Mouse (Mus musculus): ENCODE measurements around the gene Ifnk. TPM values are rescaled to one million over a fixed set of nuclear protein-coding genes. Genes with fewer than 3 reads are reported as not detected.

The Ifnk gene
- total and polyA plus RNA-seq, 2 experiments from 2014 or later, result not detected

GRCm38 (mm10) chr4:35154051-35154450 lies 2.2 kb downstream of the Ifnk start:
- H3K27me3 ChIP-seq (ENCODE audit: control insufficient read depth, insufficient read depth, low read length), result no peaks in the 10 kb centered on the region
- H3K4me3 ChIP-seq (ENCODE audit: low read depth, low read length), result no peak overlapping the region
- TF ChIP-seq EP300 (IDR thresholded peaks at IDR 0.05; ENCODE audit: low read depth) (no peak), CTCF (IDR thresholded peaks at IDR 0.05; ENCODE audit: low read depth) (no peak)
- no peak overlapping the region for H3K27ac ChIP-seq (ENCODE audit: low read depth)
- no peaks in the 10 kb centered on the region for H3K9me3 ChIP-seq (replicated peaks; ENCODE audit: control insufficient read depth, low read length)
- WGBS, result 74% methylated on average over 3 of the region's 3 CpGs
- no peaks in the 10 kb centered on the region for H3K36me3 ChIP-seq (replicated peaks; ENCODE audit: control insufficient read depth, insufficient read depth, low read length)
- no peak overlapping the region for H3K9ac ChIP-seq (replicated peaks; ENCODE audit: low read depth, low read length)
- ATAC-seq (ENCODE audit: insufficient read depth, low read depth) (no peak), DNase-seq (ENCODE audit: low spot score) (no peak)
- no peaks in the 10 kb centered on the region for H3K4me1 ChIP-seq (ENCODE audit: control insufficient read depth, insufficient read depth)
- no peak overlapping the region for H3K4me2 ChIP-seq (ENCODE audit: low read depth, low read length)

GRCm38 (mm10) chr4:35155132-35155922 lies 3.5 kb downstream of the Ifnk start:
- peak; percentile 9 for DNase-seq (ENCODE audit: low spot score)
- Histone ChIP-seq H3K4me3 (ENCODE audit: low read depth, low read length) (peak overlapping the region; percentile 77), H3K27ac (ENCODE audit: low read depth) (no peak overlapping the region), H3K9ac (replicated peaks; ENCODE audit: low read depth, low read length) (peak overlapping the region; percentile 58; the same call in 1 of the 2 replicates), H3K9me3 (replicated peaks; ENCODE audit: control insufficient read depth, low read length) (no peaks in the 10 kb centered on the region), H3K27me3 (ENCODE audit: control insufficient read depth, insufficient read depth, low read length) (no peaks in the 10 kb centered on the region), H3K4me1 (ENCODE audit: control insufficient read depth, insufficient read depth) (no peaks in the 10 kb centered on the region), H3K36me3 (replicated peaks; ENCODE audit: control insufficient read depth, insufficient read depth, low read length) (no peaks in the 10 kb centered on the region), H3K4me2 (ENCODE audit: low read depth, low read length) (peak overlapping the region; percentile 100)
- TF ChIP-seq EP300 (IDR thresholded peaks at IDR 0.05; ENCODE audit: low read depth) (no peak), CTCF (IDR thresholded peaks at IDR 0.05; ENCODE audit: low read depth) (peak; percentile 20)
- WGBS, result 34% methylated on average over 20 of the region's 20 CpGs
- ATAC-seq (ENCODE audit: insufficient read depth, low read depth), result no peak

DNA sequence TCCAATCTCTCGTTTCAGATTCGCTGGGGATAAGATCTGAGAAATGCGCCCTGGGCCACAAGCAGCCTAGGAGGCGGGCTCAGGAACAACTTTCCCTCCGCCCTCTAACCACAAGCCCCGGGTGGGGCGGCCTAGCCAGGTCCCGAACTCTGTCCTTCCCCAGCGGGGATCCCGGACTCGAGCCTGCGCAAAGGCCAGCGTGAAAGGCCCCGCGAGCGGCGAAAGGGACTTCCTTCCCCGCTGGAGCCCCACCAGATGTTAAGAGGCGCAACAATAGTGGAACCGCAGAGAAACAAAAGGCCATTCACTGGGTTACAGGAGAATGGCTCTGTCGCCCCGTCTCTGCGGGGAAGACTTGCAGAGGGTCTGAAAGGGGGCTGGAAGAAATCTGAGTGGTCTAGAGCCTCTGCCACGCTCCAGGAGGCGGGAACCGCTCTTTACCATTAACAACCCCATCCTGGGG lies 4.3 kb downstream of the Ifnk start:
- Histone ChIP-seq H3K27me3 (ENCODE audit: control insufficient read depth, insufficient read depth, low read length) (no peaks in the 10 kb centered on the region), H3K36me3 (replicated peaks; ENCODE audit: control insufficient read depth, insufficient read depth, low read length) (no peaks in the 10 kb centered on the region), H3K4me2 (ENCODE audit: low read depth, low read length) (peak overlapping the region; percentile 100), H3K4me3 (ENCODE audit: low read depth, low read length) (peak overlapping the region; percentile 77), H3K9ac (replicated peaks; ENCODE audit: low read depth, low read length) (peak overlapping the region; percentile 58), H3K4me1 (ENCODE audit: control insufficient read depth, insufficient read depth) (no peaks in the 10 kb centered on the region), H3K27ac (ENCODE audit: low read depth) (no peak overlapping the region), H3K9me3 (replicated peaks; ENCODE audit: control insufficient read depth, low read length) (no peaks in the 10 kb centered on the region)
- DNase-seq (ENCODE audit: low spot score) (peak; percentile 8), ATAC-seq (ENCODE audit: insufficient read depth, low read depth) (peak; percentile 21; the same call in 1 of the 2 replicates)
- no peak for TF ChIP-seq EP300 (IDR thresholded peaks at IDR 0.05; ENCODE audit: low read depth)
- TF ChIP-seq CTCF (IDR thresholded peaks at IDR 0.05; ENCODE audit: low read depth), result no peak
- under 1% methylated on average over 26 of the region's 26 CpGs for WGBS

DNA sequence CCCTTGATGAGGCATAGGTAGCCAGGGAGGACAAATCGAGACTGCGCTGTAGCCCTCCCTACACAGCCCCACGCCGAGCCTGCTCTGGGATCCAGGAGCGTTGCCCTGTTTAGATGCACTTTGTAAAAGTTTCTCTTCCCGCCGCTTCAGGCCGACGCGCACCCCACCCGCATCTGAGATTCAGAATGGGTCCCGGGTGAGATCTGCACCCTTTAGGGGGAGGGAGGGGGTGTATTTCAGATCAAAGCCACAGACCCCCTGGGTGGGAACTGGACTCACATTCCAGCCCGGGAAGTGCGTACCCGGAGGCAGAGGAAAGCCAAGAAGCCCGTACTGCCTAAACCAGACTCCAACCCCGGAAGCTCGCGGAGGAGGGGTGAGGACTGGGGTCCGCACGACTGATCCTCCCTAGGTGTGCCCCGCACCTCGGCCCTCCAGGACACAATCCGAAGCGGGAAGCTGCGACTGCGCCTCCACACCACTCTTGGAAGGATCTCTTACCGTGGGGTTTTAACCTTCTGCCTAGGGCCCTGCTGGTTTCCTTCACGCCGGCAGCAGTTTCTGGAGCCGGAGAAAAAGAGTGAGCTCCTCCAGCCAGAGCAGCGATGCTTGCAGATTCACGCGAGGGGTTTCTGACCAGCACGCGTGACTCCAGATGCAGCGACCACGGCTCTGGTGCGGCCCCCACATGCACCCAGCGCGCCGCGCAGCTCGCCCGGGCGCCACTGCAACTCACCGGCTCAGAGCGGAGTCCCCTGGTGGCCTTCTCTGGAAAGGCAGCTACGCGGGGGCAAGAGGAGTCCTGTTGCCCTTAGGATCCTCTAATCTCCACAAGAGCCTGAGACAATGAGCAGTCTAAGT lies 5.1 kb downstream of the Ifnk start, which contains the start of gene Mob3b:
Gene Mob3b, minus strand, starts transcription at position 734 of the 861 bp plus-strand sequence.
- peak; percentile 87 for TF ChIP-seq CTCF (IDR thresholded peaks at IDR 0.05; ENCODE audit: low read depth)
- TF ChIP-seq EP300 (IDR thresholded peaks at IDR 0.05; ENCODE audit: low read depth), result peak; percentile 30; the same call in 1 of the 2 replicates

DNA sequence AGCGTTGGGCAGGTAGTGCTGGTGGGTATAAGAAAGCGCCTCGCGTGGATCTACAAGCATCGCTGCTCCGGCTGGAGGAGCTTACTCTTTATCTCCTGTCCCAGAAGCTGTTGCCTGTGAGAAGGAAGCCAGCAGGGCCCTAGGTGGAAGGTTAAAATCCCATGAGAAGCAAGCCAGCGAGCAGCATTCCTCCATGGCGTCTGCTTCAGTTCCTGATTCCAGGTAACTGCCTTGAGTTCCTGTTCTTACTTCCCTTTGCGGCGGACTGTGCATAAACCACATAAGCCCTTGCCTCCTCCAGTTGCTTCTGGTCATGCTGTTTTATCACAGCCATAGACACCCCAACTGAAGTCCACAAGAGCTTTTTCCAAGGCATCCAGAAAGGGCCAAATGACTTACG lies 6.0 kb downstream of the Ifnk start:
- no peak overlapping the region for H3K27ac ChIP-seq (ENCODE audit: low read depth)
- H3K27me3 ChIP-seq (ENCODE audit: control insufficient read depth, insufficient read depth, low read length), result no peaks in the 10 kb centered on the region
- no peak for ATAC-seq (ENCODE audit: insufficient read depth, low read depth)
- H3K4me1 ChIP-seq (ENCODE audit: control insufficient read depth, insufficient read depth), result no peaks in the 10 kb centered on the region
- 46% methylated on average over 11 of the region's 11 CpGs for WGBS
- H3K4me3 ChIP-seq (ENCODE audit: low read depth, low read length), result no peak overlapping the region
- no peaks in the 10 kb centered on the region for H3K36me3 ChIP-seq (replicated peaks; ENCODE audit: control insufficient read depth, insufficient read depth, low read length)
- no peak for DNase-seq (ENCODE audit: low spot score)
- TF ChIP-seq CTCF (IDR thresholded peaks at IDR 0.05; ENCODE audit: low read depth) (no peak), EP300 (IDR thresholded peaks at IDR 0.05; ENCODE audit: low read depth) (no peak)
- H3K9me3 ChIP-seq (replicated peaks; ENCODE audit: control insufficient read depth, low read length), result no peaks in the 10 kb centered on the region
- H3K9ac ChIP-seq (replicated peaks; ENCODE audit: low read depth, low read length), result no peak overlapping the region
- H3K4me2 ChIP-seq (ENCODE audit: low read depth, low read length), result no peak overlapping the region

More for the DNA sequence above, 5.1 kb downstream of the Ifnk start, which contains the start of gene Mob3b:
- Histone ChIP-seq H3K36me3 (replicated peaks; ENCODE audit: control insufficient read depth, insufficient read depth, low read length) (no peaks in the 10 kb centered on the region), H3K9ac (replicated peaks; ENCODE audit: low read depth, low read length) (peak within 1 kb of the TSS; percentile 58), H3K4me2 (ENCODE audit: low read depth, low read length) (peak within 1 kb of the TSS; percentile 100), H3K4me1 (ENCODE audit: control insufficient read depth, insufficient read depth) (no peaks in the 10 kb centered on the region), H3K27me3 (ENCODE audit: control insufficient read depth, insufficient read depth, low read length) (no peaks in the 10 kb centered on the region), H3K27ac (ENCODE audit: low read depth) (no peak within 1 kb of the TSS), H3K9me3 (replicated peaks; ENCODE audit: control insufficient read depth, low read length) (no peaks in the 10 kb centered on the region), H3K4me3 (ENCODE audit: low read depth, low read length) (peak within 1 kb of the TSS; percentile 77)
- WGBS, result under 1% methylated on average over 50 of the region's 50 CpGs
- DNase-seq (ENCODE audit: low spot score), result peak; percentile 63
- ATAC-seq (ENCODE audit: insufficient read depth, low read depth), result peak; percentile 89
